Comparison of ENCODE assay signal across 25 mouse cellular contexts in the genomic region with DNA sequence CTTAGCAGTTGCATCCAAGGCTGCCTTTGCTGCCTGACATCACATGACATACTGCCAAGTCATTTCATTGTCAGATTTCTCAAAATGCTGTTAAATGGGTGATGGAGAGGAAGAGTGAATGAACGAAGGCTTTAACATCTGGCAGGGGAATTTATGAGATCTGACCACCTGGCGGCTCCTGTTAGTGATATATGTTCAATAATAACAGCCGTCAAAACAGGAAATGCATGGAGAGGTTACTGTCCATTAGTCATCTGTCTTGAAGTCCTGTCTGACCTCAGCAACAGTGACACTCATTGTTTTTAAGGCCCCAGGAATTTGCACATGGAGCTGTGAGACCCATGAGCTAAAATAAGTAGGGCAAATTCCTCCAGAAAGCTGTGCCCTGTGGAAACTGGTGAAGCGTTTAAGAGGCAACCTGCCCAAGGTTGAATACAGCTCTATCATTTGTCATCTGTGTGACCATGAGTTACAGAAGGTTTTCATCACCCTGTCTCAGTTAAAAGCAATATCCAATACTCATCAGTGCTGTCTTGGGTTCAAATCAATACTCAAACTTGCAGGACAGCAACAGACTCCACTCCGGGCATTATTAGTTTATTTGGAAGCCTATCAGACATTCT.
A peak's percentile ranks its signal among the peaks of the same experiment; 100 is the strongest.
DNase-seq lines count a peak whose midpoint lies in the region; ATAC-seq and TF ChIP-seq lines count a peak whose summit lies in the region.
"Had no signal": no experiment of that assay in that cellular context is flagged by ENCODE, and none has a peak within 500 bp of the region (broad histone marks: within the 10 kb centered on the region; RNA-seq: fewer than 3 reads in every experiment).

No protein-coding gene starts in this region.

- peak; percentile 17 for DNase-seq in embryo, embryonic 11 days
- DNase-seq in embryo, embryonic 10 days (ENCODE audit: low spot score), result no peak
- DNase-seq in 3134 (ENCODE audit: extremely low read depth, insufficient read length, low spot score), result peak; percentile 49
- peak; percentile 71 for DNase-seq in 3T3-L1 (ENCODE audit: low read depth, low spot score)
- peak; percentile 19 for DNase-seq in fibroblast of lung, adult 2 months (ENCODE audit: low read depth)
- DNase-seq in layer of hippocampus, adult 2 months (ENCODE audit: low spot score in 2 of 2), result no peak
- no peak for DNase-seq in left cerebral cortex, adult 18-20 months (ENCODE audit: low spot score in 2 of 2)
- DNase-seq: cerebellum, adult 2 months; cerebellum, postnatal 14 days; gastrocnemius, postnatal 10 days; heart, postnatal 14 days; kidney, adult 11 months; left cerebral cortex, postnatal 4 days; liver, postnatal 0 days; lung, postnatal 4 days had no signal

- no peak overlapping the region for H3K4me3 ChIP-seq in layer of hippocampus, adult 2 months
- H3K4me3 ChIP-seq: embryonic facial prominence, embryonic 13.5 days; hindbrain, embryonic 10.5 days; hindbrain, embryonic 15.5 days; liver, embryonic 12.5 days had no signal

- no peak overlapping the region for H3K27ac ChIP-seq in layer of hippocampus, adult 2 months
- H3K27ac ChIP-seq: embryonic facial prominence, embryonic 13.5 days; hindbrain, embryonic 10.5 days; hindbrain, embryonic 15.5 days; kidney, postnatal 0 days; liver, embryonic 12.5 days had no signal

- no peak for TF ChIP-seq CTCF in layer of hippocampus, adult 2 months (conservative IDR thresholded peaks at IDR 0.05)

- ATAC-seq in monocyte, adult 5-6 weeks (replicated peaks; ENCODE audit: insufficient number of reproducible peaks, low FRiP score, low TSS enrichment, poor library complexity, severe bottlenecking), result no peak
- ATAC-seq: activated CD4-positive, CD25-positive, alpha-beta regulatory T cell, adult 4 months; inflammation-experienced regulatory T-cells, adult 6 months; liver, embryonic 12.5 days; liver, postnatal 0 days; lung, postnatal 0 days; midbrain, embryonic 16.5 days had no signal

Comparison
In these comparisons a context has a peak if more than half of its experiments do, and no peak if none do; other contexts are left out.
1. DNase-seq: peak in embryo, embryonic 11 days (single experiment), 3134 (single experiment), 3T3-L1 (single experiment) and fibroblast of lung, adult 2 months (single experiment); none in embryo, embryonic 10 days (single experiment), layer of hippocampus, adult 2 months (0 of 2) and left cerebral cortex, adult 18-20 months (0 of 2).